Mouse (Mus musculus): ENCODE data around the gene Stx12. TPM values are rescaled to one million over a fixed set of nuclear protein-coding genes. Genes with fewer than 3 reads are reported as not detected.
A peak's percentile ranks its signal among the peaks of the same experiment; 100 is the strongest.
"Not testable (repeated sequence)": the region's sequence is repeated elsewhere in the genome, so short reads cannot be mapped to it uniquely, and the experiment has no call there.

Gene Stx12
- 64.1 and 68.4 TPM in 2 replicates for polyA plus RNA-seq (2015; fragmentation: Nextera tagmentation; extraction: Ambion mirVana)

DNA sequence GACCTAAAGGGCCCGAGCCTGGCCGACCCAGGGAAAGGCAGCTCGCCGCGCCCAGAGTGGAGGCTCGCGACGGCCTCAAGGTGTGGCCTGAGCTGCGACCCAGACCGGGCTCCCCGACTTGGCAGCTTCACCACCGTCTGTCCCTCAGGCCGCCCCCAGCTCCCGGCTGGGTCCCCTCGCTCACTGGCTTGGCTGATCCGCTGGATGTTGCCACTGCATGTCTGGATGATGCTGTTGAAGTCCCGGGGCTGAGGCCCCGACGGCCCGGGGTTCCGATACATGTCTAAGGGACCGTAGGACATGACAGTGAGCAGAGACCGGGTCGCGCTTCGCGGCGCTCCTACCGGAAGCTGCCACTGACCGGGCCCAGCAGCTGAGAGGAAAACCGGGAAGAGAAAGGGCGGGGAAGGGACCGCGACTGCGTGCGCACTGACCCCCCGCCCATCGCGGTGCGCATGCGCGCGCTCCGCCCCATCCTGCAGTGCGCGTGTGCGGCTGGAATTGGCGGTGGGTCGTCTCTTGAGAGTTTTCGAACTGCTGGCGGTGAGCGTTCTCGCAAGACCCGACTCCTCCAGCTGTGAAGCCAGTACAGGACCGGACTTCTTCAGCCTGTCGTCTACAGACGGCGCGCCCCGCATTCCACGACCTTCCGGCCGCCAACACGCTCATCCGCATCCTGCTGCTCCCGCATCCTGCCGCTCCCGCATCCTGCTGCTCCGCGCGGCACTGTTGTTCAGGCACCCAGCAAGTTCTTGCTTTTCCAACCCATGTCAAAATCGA, at the start of gene Stx12:
Gene Stx12, minus strand, starts transcription at position 446 of the 780 bp plus-strand sequence.
- Histone ChIP-seq H3K4me2 (ENCODE audit: low read depth, low read length) (peak within 1 kb of the TSS; percentile 82), H3K36me3 (ENCODE audit: control insufficient read depth, insufficient read depth, low read length) (peaks cover 3% of the 10 kb centered on the region; the same call in 1 of the 2 replicates), H3K9me3 (ENCODE audit: control insufficient read depth, low read length) (no peaks in the 10 kb centered on the region), H3K4me1 (replicated peaks; ENCODE audit: control insufficient read depth, insufficient read depth, low read length) (peaks cover 14% of the 10 kb centered on the region), H3K4me3 (ENCODE audit: low read length) (peak within 1 kb of the TSS; percentile 87), H3K27ac (ENCODE audit: low read length) (peak within 1 kb of the TSS; percentile 85), H3K9ac (ENCODE audit: low read length) (peak within 1 kb of the TSS; percentile 95), H3K27me3 (ENCODE audit: control insufficient read depth, insufficient read depth, low read depth, low read length) (no peaks in the 10 kb centered on the region)
- peak; percentile 98 for ATAC-seq (ENCODE audit: low read depth)
- WGBS: under 1% methylated on average over 72 of the region's 72 CpGs

DNA sequence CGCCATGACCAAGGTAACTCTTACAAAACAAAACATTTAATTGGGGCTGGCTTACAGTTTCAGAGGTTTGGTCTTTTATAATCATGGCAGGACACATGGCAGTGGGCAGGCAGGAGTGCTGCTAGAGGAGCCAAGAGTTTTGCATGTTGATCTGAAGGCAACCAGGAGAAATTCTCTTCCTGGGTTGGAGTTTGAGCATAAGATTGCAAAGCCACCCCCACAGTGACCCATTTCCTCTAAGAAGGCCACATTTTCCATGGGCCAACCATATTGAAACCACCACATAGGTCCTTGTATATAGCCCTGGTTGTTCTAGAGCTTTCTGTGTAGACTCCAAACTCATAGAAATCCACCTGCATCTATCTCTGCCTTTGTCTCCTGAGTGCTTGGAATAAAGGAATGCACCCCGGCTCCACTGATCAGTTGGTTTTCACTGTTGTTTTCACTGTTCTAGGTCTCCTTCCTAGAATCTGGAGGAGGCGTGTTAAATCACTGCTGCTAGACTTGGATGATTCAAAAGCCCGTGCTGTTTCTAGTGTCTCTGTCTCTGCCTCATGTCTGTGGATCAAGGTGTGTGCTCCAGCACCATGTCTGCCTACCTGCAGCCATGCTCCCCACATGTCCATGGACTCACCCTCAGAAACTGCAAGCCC, 48.6 kb upstream of the Stx12 start:
- no peak overlapping the region for H3K4me2 ChIP-seq (ENCODE audit: low read depth, low read length)
- H3K9me3 ChIP-seq (ENCODE audit: control insufficient read depth, low read length): no peaks in the 10 kb centered on the region
- no peak overlapping the region for H3K27ac ChIP-seq (ENCODE audit: low read length)
- H3K4me1 ChIP-seq (replicated peaks; ENCODE audit: control insufficient read depth, insufficient read depth, low read length): no peaks in the 10 kb centered on the region
- no peaks in the 10 kb centered on the region for H3K36me3 ChIP-seq (ENCODE audit: control insufficient read depth, insufficient read depth, low read length)
- ATAC-seq (ENCODE audit: low read depth): no peak
- no peak overlapping the region for H3K4me3 ChIP-seq (ENCODE audit: low read length)
- H3K9ac ChIP-seq (ENCODE audit: low read length): no peak overlapping the region
- H3K27me3 ChIP-seq (ENCODE audit: control insufficient read depth, insufficient read depth, low read depth, low read length): no peaks in the 10 kb centered on the region; the same call in 1 of the 2 replicates
- 77% methylated on average over 4 of the region's 4 CpGs for WGBS

DNA sequence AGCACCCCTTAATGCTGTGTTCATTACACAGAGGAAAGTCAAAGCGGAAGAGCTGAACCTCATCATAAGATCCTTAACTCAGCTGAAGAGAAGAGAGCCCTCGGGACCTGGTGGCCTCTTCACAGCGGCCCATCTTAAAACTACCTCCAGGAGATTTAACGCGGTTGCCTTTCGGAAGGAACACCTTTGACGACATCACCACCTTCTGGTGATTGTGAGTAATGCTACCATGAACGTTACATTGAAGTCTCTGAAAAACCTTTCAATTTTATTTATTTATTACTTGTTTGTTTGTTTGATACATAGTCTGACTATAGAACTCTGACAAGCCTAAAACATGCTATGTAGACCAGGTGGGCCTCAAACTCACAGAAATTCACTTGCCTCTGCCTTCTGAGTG, 46.5 kb upstream of the Stx12 start:
- H3K4me1 ChIP-seq (replicated peaks; ENCODE audit: control insufficient read depth, insufficient read depth, low read length): no peaks in the 10 kb centered on the region
- H3K27me3 ChIP-seq (ENCODE audit: control insufficient read depth, insufficient read depth, low read depth, low read length): no peaks in the 10 kb centered on the region; the same call in 1 of the 2 replicates
- no peaks in the 10 kb centered on the region for H3K9me3 ChIP-seq (ENCODE audit: control insufficient read depth, low read length)
- no peaks in the 10 kb centered on the region for H3K36me3 ChIP-seq (ENCODE audit: control insufficient read depth, insufficient read depth, low read length)
- no peak for ATAC-seq (ENCODE audit: low read depth)
- H3K4me2 ChIP-seq (ENCODE audit: low read depth, low read length): no peak overlapping the region
- no peak overlapping the region for H3K4me3 ChIP-seq (ENCODE audit: low read length)
- 6% methylated on average over 8 of the region's 8 CpGs for WGBS
- H3K9ac ChIP-seq (ENCODE audit: low read length): no peak overlapping the region
- no peak overlapping the region for H3K27ac ChIP-seq (ENCODE audit: low read length)

DNA sequence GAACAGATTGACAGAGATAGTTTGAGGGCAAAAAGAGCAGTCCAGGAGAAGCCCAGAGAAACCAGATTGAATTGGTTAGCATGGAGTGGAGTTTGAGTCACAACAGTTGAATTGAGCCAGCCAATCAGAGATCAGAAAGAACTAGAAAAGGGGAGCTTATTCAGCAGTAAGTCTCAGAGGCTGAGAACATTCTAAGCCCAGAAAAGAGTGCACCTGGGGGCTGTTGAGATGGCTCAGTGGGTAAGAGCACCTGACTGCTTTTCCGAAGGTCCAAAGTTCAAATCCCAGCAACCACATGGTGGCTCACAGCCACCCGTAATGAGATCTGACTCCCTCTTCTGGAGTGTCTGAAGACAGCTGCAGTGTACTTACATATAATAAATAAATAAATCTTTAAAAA, 42.2 kb upstream of the Stx12 start:
- not testable (repeated sequence) for H3K4me1 ChIP-seq (replicated peaks; ENCODE audit: control insufficient read depth, insufficient read depth, low read length); H3K9me3 ChIP-seq (ENCODE audit: control insufficient read depth, low read length); ATAC-seq (ENCODE audit: low read depth); H3K27ac ChIP-seq (ENCODE audit: low read length); H3K36me3 ChIP-seq (ENCODE audit: control insufficient read depth, insufficient read depth, low read length); H3K27me3 ChIP-seq (ENCODE audit: control insufficient read depth, insufficient read depth, low read depth, low read length); H3K4me3 ChIP-seq (ENCODE audit: low read length); H3K4me2 ChIP-seq (ENCODE audit: low read depth, low read length); H3K9ac ChIP-seq (ENCODE audit: low read length)
- WGBS: 51% methylated on average over 2 of the region's 2 CpGs

DNA sequence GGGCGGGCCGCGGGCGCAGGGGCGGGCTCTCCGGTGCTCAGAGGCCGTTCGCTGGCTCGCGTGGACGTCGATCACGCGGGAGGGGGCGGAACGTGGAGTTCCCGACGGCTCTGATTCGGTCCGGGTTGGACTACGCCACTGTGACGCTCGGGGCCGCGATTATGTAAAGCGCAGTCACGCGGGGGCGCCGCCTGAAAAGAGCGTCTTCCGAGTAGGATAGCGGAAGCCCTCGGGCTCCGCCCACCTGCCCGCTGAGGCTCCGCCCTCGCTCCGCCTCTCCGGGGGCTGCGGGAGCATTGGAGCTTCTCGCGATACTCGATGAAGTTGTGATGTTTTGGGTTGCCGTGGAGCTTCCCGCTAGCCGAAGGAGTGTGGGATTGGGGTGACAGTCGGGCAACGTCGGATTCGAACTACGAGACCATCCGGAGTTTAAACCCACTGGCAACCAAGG, 38.3 kb upstream of the Stx12 start, which contains the start of gene Fam76a:
Gene Fam76a, minus strand, starts transcription at position 1 of the 451 bp plus-strand sequence.
- peak within 1 kb of the TSS; percentile 85 for H3K4me3 ChIP-seq (ENCODE audit: low read length)
- no peaks in the 10 kb centered on the region for H3K9me3 ChIP-seq (ENCODE audit: control insufficient read depth, low read length)
- peak within 1 kb of the TSS; percentile 86 for H3K9ac ChIP-seq (ENCODE audit: low read length)
- peak within 1 kb of the TSS; percentile 91 for H3K4me2 ChIP-seq (ENCODE audit: low read depth, low read length)
- peak within 1 kb of the TSS; percentile 76 for H3K27ac ChIP-seq (ENCODE audit: low read length)
- peaks cover 10% of the 10 kb centered on the region for H3K4me1 ChIP-seq (replicated peaks; ENCODE audit: control insufficient read depth, insufficient read depth, low read length)
- under 1% methylated on average over 51 of the region's 53 CpGs for WGBS
- H3K36me3 ChIP-seq (ENCODE audit: control insufficient read depth, insufficient read depth, low read length): 0 out of 2 replicates have a peak, but pooled peaks cover 3% of the 10 kb centered on the region
- no peaks in the 10 kb centered on the region for H3K27me3 ChIP-seq (ENCODE audit: control insufficient read depth, insufficient read depth, low read depth, low read length)
- peak; percentile 99 for ATAC-seq (ENCODE audit: low read depth)

DNA sequence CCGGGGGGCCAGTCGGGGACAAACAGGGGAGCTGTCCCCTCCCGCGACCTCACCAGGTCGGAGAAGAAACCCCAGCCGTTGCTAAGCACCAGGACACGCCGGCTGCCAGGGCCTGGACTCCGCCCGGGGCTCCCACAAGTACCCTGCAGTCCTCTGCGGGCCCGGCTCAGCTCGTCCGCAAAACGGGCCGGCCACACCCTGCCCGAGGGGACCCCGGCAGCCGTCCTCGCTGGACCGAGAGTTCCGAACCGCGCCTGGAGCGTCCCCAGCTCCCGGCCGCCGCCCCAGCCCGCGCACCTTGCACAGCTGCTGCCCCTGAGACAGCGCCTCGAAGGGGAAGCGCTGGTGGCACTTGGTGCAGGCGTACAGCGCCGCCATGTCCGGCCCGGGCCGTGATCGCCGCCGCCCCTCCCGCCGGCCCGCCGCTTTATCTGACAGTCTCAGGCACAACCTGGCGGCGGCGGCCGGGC, 37.8 kb upstream of the Stx12 start:
- ATAC-seq (ENCODE audit: low read depth): peak; percentile 47
- Histone ChIP-seq H3K27ac (ENCODE audit: low read length) (peak overlapping the region; percentile 76), H3K9me3 (ENCODE audit: control insufficient read depth, low read length) (no peaks in the 10 kb centered on the region), H3K9ac (ENCODE audit: low read length) (peak overlapping the region; percentile 85), H3K4me3 (ENCODE audit: low read length) (peak overlapping the region; percentile 85), H3K4me2 (ENCODE audit: low read depth, low read length) (peak overlapping the region; percentile 80), H3K4me1 (replicated peaks; ENCODE audit: control insufficient read depth, insufficient read depth, low read length) (peaks cover 10% of the 10 kb centered on the region), H3K36me3 (ENCODE audit: control insufficient read depth, insufficient read depth, low read length) (0 out of 2 replicates have a peak, but pooled peaks cover 4% of the 10 kb centered on the region), H3K27me3 (ENCODE audit: control insufficient read depth, insufficient read depth, low read depth, low read length) (no peaks in the 10 kb centered on the region)
- WGBS: 0% methylated on average over 38 of the region's 50 CpGs

DNA sequence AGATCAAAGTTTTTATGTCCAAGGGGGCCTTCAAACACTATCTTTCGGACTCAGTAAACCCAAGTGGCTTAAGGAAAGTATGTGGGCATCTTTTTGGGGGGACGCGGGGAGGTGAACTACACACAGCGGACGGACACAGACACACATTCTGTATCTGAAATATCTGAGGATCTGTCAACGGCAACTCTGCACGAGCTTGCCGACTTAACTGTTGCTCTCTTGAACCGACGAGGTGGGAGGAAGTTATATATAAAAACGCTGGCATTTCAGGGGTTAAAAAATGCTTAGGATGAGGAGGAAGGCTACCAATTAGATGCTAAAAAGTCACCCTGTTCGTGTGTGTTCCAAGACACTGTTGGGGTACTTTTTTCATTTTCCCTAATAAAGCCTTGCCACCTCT, 37.2 kb upstream of the Stx12 start:
- Histone ChIP-seq H3K27me3 (ENCODE audit: control insufficient read depth, insufficient read depth, low read depth, low read length) (no peaks in the 10 kb centered on the region), H3K36me3 (ENCODE audit: control insufficient read depth, insufficient read depth, low read length) (peaks cover 7% of the 10 kb centered on the region; the same call in 1 of the 2 replicates), H3K4me1 (replicated peaks; ENCODE audit: control insufficient read depth, insufficient read depth, low read length) (peaks cover 10% of the 10 kb centered on the region), H3K27ac (ENCODE audit: low read length) (peak overlapping the region; percentile 76; the same call in 1 of the 2 replicates), H3K9me3 (ENCODE audit: control insufficient read depth, low read length) (no peaks in the 10 kb centered on the region), H3K9ac (ENCODE audit: low read length) (peak overlapping the region; percentile 85), H3K4me2 (ENCODE audit: low read depth, low read length) (peak overlapping the region; percentile 80), H3K4me3 (ENCODE audit: low read length) (peak overlapping the region; percentile 85)
- no peak for ATAC-seq (ENCODE audit: low read depth)
- WGBS: 31% methylated on average over 12 of the region's 12 CpGs

DNA sequence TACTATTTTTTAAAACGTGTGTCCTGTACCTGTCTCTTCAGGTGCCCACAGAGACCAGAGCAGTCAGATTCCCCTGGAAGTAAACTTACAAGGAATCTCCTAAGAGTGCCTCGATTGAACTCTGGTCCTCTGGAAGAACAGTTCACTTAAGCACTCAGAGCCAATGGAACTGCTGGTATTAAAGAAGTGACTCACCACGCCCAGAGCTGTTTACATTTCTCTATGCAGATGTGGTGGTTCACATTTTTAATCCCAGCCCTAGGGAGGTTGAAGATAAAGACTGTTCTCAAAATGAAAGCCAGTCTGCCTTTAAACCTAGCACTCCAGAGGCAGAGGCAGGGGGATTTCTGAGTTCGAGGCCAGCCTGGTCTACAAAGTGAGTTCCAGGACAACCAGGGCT, 35.9 kb upstream of the Stx12 start:
- WGBS: 79% methylated on average over 4 of the region's 4 CpGs
- no peak overlapping the region for H3K27ac ChIP-seq (ENCODE audit: low read length)

DNA sequence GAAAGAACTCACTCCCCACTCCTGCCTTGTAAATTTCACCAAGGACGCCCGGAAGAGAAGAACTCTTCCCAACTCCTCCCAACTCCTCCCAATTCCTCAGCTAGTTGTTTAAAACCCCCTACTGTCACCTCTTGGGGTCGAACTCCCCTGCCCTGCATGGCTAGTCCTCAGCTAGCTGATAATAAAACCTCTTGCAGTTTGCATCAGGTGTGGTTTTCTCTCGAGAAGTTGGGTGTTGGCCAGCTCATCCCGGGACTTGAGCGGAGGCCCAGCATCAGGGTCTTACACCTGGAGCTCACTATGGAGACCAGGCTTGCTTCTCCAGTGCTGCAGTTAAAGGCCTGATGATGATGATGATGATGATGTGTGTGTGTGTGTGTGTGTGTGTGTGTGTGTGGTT, 34.2 kb upstream of the Stx12 start:
- H3K27me3 ChIP-seq (ENCODE audit: control insufficient read depth, insufficient read depth, low read depth, low read length); H3K4me1 ChIP-seq (replicated peaks; ENCODE audit: control insufficient read depth, insufficient read depth, low read length); H3K4me3 ChIP-seq (ENCODE audit: low read length); H3K9ac ChIP-seq (ENCODE audit: low read length); H3K9me3 ChIP-seq (ENCODE audit: control insufficient read depth, low read length); H3K27ac ChIP-seq (ENCODE audit: low read length); ATAC-seq (ENCODE audit: low read depth); H3K4me2 ChIP-seq (ENCODE audit: low read depth, low read length): not testable (repeated sequence)
- H3K36me3 ChIP-seq (ENCODE audit: control insufficient read depth, insufficient read depth, low read length): peaks cover 26% of the 10 kb centered on the region
- WGBS: 77% methylated on average over 6 of the region's 6 CpGs

More for the DNA sequence above, 35.9 kb upstream of the Stx12 start:
- ATAC-seq (ENCODE audit: low read depth): no peak
- H3K4me2 ChIP-seq (ENCODE audit: low read depth, low read length): no peak overlapping the region
- H3K9ac ChIP-seq (ENCODE audit: low read length): no peak overlapping the region
- H3K36me3 ChIP-seq (ENCODE audit: control insufficient read depth, insufficient read depth, low read length): peaks cover 17% of the 10 kb centered on the region
- H3K9me3 ChIP-seq (ENCODE audit: control insufficient read depth, low read length): no peaks in the 10 kb centered on the region
- H3K4me1 ChIP-seq (replicated peaks; ENCODE audit: control insufficient read depth, insufficient read depth, low read length): peaks cover 10% of the 10 kb centered on the region
- no peaks in the 10 kb centered on the region for H3K27me3 ChIP-seq (ENCODE audit: control insufficient read depth, insufficient read depth, low read depth, low read length)
- H3K4me3 ChIP-seq (ENCODE audit: low read length): no peak overlapping the region
